Mouse (Mus musculus): ENCODE results near the gene A430033K04Rik. TPM values are rescaled to one million over a fixed set of nuclear protein-coding genes. Genes with fewer than 3 reads are reported as not detected.
A peak's percentile ranks its signal among the peaks of the same experiment; 100 is the strongest.

The A430033K04Rik gene
- total RNA-seq (2014; rRNA removed) (8.9 and 12.1 TPM in 2 replicates), polyA plus RNA-seq (2015; fragmentation: Nextera tagmentation; extraction: Ambion mirVana) (11.6 and 12.1 TPM in 2 replicates)

GRCm38 (mm10) chr5:138622645-138623477 lies at the start of gene A430033K04Rik:
Gene A430033K04Rik (plus strand): TSS chr5:138622859.
- no peaks in the 10 kb centered on the region for H3K9me3 ChIP-seq (ENCODE audit: low read length)
- DNase-seq (ENCODE audit: low spot score) (peak; percentile 97), ATAC-seq (peak; percentile 95)
- peak within 1 kb of the TSS; percentile 93 for H3K9ac ChIP-seq (replicated peaks; ENCODE audit: low read length)
- peak within 1 kb of the TSS; percentile 74 for H3K4me2 ChIP-seq (ENCODE audit: low read depth, low read length)
- H3K4me1 ChIP-seq (ENCODE audit: insufficient read depth, low read length): peaks cover 19% of the 10 kb centered on the region; the same call in 1 of the 2 replicates
- peak within 1 kb of the TSS; percentile 96 for H3K27ac ChIP-seq
- no peaks in the 10 kb centered on the region for H3K27me3 ChIP-seq (ENCODE audit: insufficient read depth, low read length)
- WGBS: 1% methylated on average over 30 of the region's 30 CpGs
- H3K36me3 ChIP-seq (ENCODE audit: insufficient read depth, low read length): no peaks in the 10 kb centered on the region
- peak within 1 kb of the TSS; percentile 76 for H3K4me3 ChIP-seq (ENCODE audit: low read length)
- TF ChIP-seq CTCF (IDR thresholded peaks at IDR 0.05; ENCODE audit: low read depth): peak; percentile 15; the same call in 1 of the 2 replicates

- 93% methylated on average over 6 of the region's 6 CpGs for WGBS
- Histone ChIP-seq H3K4me2 (ENCODE audit: low read depth, low read length) (no peak overlapping the region), H3K36me3 (ENCODE audit: insufficient read depth, low read length) (no peaks in the 10 kb centered on the region), H3K27ac (no peak overlapping the region), H3K4me1 (ENCODE audit: insufficient read depth, low read length) (no peaks in the 10 kb centered on the region), H3K9me3 (ENCODE audit: low read length) (0 out of 2 replicates have a peak, but pooled peaks cover 11% of the 10 kb centered on the region), H3K27me3 (ENCODE audit: insufficient read depth, low read length) (no peaks in the 10 kb centered on the region), H3K9ac (replicated peaks; ENCODE audit: low read length) (no peak overlapping the region), H3K4me3 (ENCODE audit: low read length) (no peak overlapping the region)
- ATAC-seq (no peak), DNase-seq (ENCODE audit: low spot score) (no peak)
- TF ChIP-seq CTCF (IDR thresholded peaks at IDR 0.05; ENCODE audit: low read depth): no peak
Observed at GRCm38 (mm10) chr5:138587396-138587795, 35.3 kb upstream of the A430033K04Rik start.

GRCm38 (mm10) chr5:138618353-138618752 lies 4.3 kb upstream of the A430033K04Rik start:
- 91% methylated on average over 1 of the region's 1 CpGs for WGBS
- peak overlapping the region; percentile 70 for H3K4me3 ChIP-seq (ENCODE audit: low read length)
- peak overlapping the region; percentile 57 for H3K4me2 ChIP-seq (ENCODE audit: low read depth, low read length)
- ATAC-seq: no peak
- H3K9ac ChIP-seq (replicated peaks; ENCODE audit: low read length): no peak overlapping the region
- peaks cover 14% of the 10 kb centered on the region; the same call in 1 of the 2 replicates for H3K9me3 ChIP-seq (ENCODE audit: low read length)
- 0 out of 2 replicates have a peak, but pooled peaks cover 4% of the 10 kb centered on the region for H3K4me1 ChIP-seq (ENCODE audit: insufficient read depth, low read length)
- peaks cover 34% of the 10 kb centered on the region for H3K36me3 ChIP-seq (ENCODE audit: insufficient read depth, low read length)
- H3K27me3 ChIP-seq (ENCODE audit: insufficient read depth, low read length): no peaks in the 10 kb centered on the region
- DNase-seq (ENCODE audit: low spot score): no peak
- peak; percentile 50 for TF ChIP-seq CTCF (IDR thresholded peaks at IDR 0.05; ENCODE audit: low read depth)
- no peak overlapping the region for H3K27ac ChIP-seq

- peak within 1 kb of the TSS; percentile 70 for H3K4me3 ChIP-seq (ENCODE audit: low read length)
- peak within 1 kb of the TSS; percentile 99 for H3K27ac ChIP-seq
- H3K27me3 ChIP-seq (ENCODE audit: insufficient read depth, low read length): no peaks in the 10 kb centered on the region
- H3K36me3 ChIP-seq (ENCODE audit: insufficient read depth, low read length): peaks cover 23% of the 10 kb centered on the region
- ATAC-seq (peak; percentile 98), DNase-seq (ENCODE audit: low spot score) (peak; percentile 98)
- peak within 1 kb of the TSS; percentile 95 for H3K9ac ChIP-seq (replicated peaks; ENCODE audit: low read length)
- H3K4me1 ChIP-seq (ENCODE audit: insufficient read depth, low read length): peaks cover 13% of the 10 kb centered on the region; the same call in 1 of the 2 replicates
- peak; percentile 59 for TF ChIP-seq CTCF (IDR thresholded peaks at IDR 0.05; ENCODE audit: low read depth)
- H3K9me3 ChIP-seq (ENCODE audit: low read length): peaks cover 12% of the 10 kb centered on the region; the same call in 1 of the 2 replicates
- under 1% methylated on average over 43 of the region's 43 CpGs for WGBS
- peak within 1 kb of the TSS; percentile 57 for H3K4me2 ChIP-seq (ENCODE audit: low read depth, low read length)
Observed at GRCm38 (mm10) chr5:138619211-138620128, 3.2 kb upstream of the A430033K04Rik start, which contains the start of gene Zfp68. Gene Zfp68 (minus strand): TSS chr5:138619761.

GRCm38 (mm10) chr5:138620836-138621235 lies 1.8 kb upstream of the A430033K04Rik start:
- Histone ChIP-seq H3K9ac (replicated peaks; ENCODE audit: low read length) (no peak overlapping the region), H3K27ac (no peak overlapping the region), H3K9me3 (ENCODE audit: low read length) (peaks cover 12% of the 10 kb centered on the region; the same call in 1 of the 2 replicates), H3K36me3 (ENCODE audit: insufficient read depth, low read length) (peaks cover 11% of the 10 kb centered on the region; the same call in 1 of the 2 replicates), H3K4me1 (ENCODE audit: insufficient read depth, low read length) (peaks cover 19% of the 10 kb centered on the region; the same call in 1 of the 2 replicates), H3K27me3 (ENCODE audit: insufficient read depth, low read length) (no peaks in the 10 kb centered on the region), H3K4me3 (ENCODE audit: low read length) (no peak overlapping the region), H3K4me2 (ENCODE audit: low read depth, low read length) (no peak overlapping the region)
- no peak for ATAC-seq
- TF ChIP-seq CTCF (IDR thresholded peaks at IDR 0.05; ENCODE audit: low read depth): no peak
- WGBS: 61% methylated on average over 5 of the region's 5 CpGs
- no peak for DNase-seq (ENCODE audit: low spot score)

- Histone ChIP-seq H3K4me1 (ENCODE audit: insufficient read depth, low read length) (peaks cover 17% of the 10 kb centered on the region; the same call in 1 of the 2 replicates), H3K9me3 (ENCODE audit: low read length) (no peaks in the 10 kb centered on the region), H3K9ac (replicated peaks; ENCODE audit: low read length) (peak overlapping the region; percentile 93), H3K27me3 (ENCODE audit: insufficient read depth, low read length) (no peaks in the 10 kb centered on the region), H3K36me3 (ENCODE audit: insufficient read depth, low read length) (no peaks in the 10 kb centered on the region), H3K4me3 (ENCODE audit: low read length) (peak overlapping the region; percentile 76), H3K27ac (peak overlapping the region; percentile 96), H3K4me2 (ENCODE audit: low read depth, low read length) (peak overlapping the region; percentile 74)
- peak; percentile 32 for DNase-seq (ENCODE audit: low spot score)
- WGBS: 9% methylated on average over 3 of the region's 3 CpGs
- no peak for ATAC-seq
- TF ChIP-seq CTCF (IDR thresholded peaks at IDR 0.05; ENCODE audit: low read depth): no peak
Observed at GRCm38 (mm10) chr5:138623478-138623875, 818 bp downstream of the A430033K04Rik start.

All from hindbrain, postnatal 0 days (tissue).